Mouse (Mus musculus): ENCODE data around the gene Tube1. TPM values are rescaled to one million over a fixed set of nuclear protein-coding genes. Genes with fewer than 3 reads are reported as not detected.

The Tube1 gene
- polyA plus RNA-seq, 1 experiment from 2014 or later = 8.5 TPM

Other genes starting within 250 kb of the Tube1 start
- gene Lama4, start 168.5 kb upstream of the Tube1 start, polyA plus RNA-seq (2014; fragmentation: Nextera tagmentation; extraction: Ambion mirVana) = 9.7 and 36.0 TPM in 2 replicates
- gene Fam229b, start 62 bp upstream of the Tube1 start, polyA plus RNA-seq (2014; fragmentation: Nextera tagmentation; extraction: Ambion mirVana) = 35.2 and 40.0 TPM in 2 replicates
- 0.37 and 0.43 TPM in 2 replicates for gene Ccn6, start 29.8 kb downstream of the Tube1 start, polyA plus RNA-seq (2014; fragmentation: Nextera tagmentation; extraction: Ambion mirVana)
- 106 and 113 TPM in 2 replicates for gene Fyn, start 234.9 kb downstream of the Tube1 start, polyA plus RNA-seq (2014; fragmentation: Nextera tagmentation; extraction: Ambion mirVana)

Data from neural tube, embryonic 14.5 days (tissue).